7 mouse cellular contexts compared by ENCODE assay signal in the genomic region with DNA sequence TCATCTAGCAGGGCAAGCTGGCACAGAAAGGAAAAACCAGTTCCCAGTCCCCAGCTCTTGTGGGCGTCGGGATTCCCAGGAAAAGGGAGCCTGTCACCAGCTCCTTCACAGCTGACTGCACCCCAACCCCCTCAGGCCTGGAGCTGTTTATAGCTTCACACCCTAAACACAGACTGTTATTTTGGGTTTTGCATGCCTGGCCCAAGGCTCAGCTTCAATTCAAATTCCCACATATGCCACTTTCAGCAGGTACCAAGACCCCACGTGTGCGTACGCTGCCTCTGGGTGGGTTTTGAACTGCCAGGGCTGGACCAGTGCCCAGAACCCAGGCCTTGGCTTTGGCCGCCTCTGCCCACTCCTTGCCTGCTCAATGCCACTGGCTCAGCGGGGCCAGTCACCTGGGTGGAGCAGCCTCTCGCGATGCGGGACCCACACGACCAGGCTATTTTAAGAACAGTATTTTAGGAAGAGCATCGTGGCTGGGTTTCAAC.
A peak's percentile ranks its signal among the peaks of the same experiment; 100 is the strongest.
DNase-seq lines count a peak whose midpoint lies in the region.

No protein-coding gene starts in this region.

- peak; percentile 30 to 34 for DNase-seq in adrenal gland, postnatal 36 days
- DNase-seq in cerebellum, adult 8-10 months = peak; percentile 54
- peak; percentile 98 for DNase-seq in heart, adult 11 months
- peak; percentile 41 to 57 for DNase-seq in kidney, adult 8-10 months
- peak; percentile 65 to 70 for DNase-seq in right cerebral cortex, adult 2 months (ENCODE audit: low spot score in 2 of 2)
- no peak for DNase-seq in lung, postnatal 25 days (ENCODE audit: low spot score)
- DNase-seq in ovary, postnatal 36 days (ENCODE audit: low spot score) = no peak

Comparison
In these comparisons a context has a peak if more than half of its experiments do, and no peak if none do; other contexts are left out.
1. DNase-seq: peak in adrenal gland, postnatal 36 days (2 of 2), cerebellum, adult 8-10 months (single experiment), heart, adult 11 months (single experiment), kidney, adult 8-10 months (2 of 2) and right cerebral cortex, adult 2 months (2 of 2); none in lung, postnatal 25 days (single experiment) and ovary, postnatal 36 days (single experiment).